Mouse (Mus musculus) lung, postnatal 0 days (tissue): ENCODE data around the gene Slc39a8. TPM values are rescaled to one million over a fixed set of nuclear protein-coding genes. Genes with fewer than 3 reads are reported as not detected.

Experiments
- ATAC-seq: fragments of 200-750 bp; cut with Nextera tagmentation; 2 replicates; pipeline ENCODE4 v1.8.0; 2017; ENCODE audit warnings: moderate library complexity
- DNase-seq: peaks from one replicate; pipeline ENCODE4 v3.0.0-alpha.2; 2016; ENCODE audit warnings: low spot score
- H3K27ac ChIP-seq: fragments of 300-500 bp; sonication (generic); 2 replicates; pipeline ENCODE4 v1.5.1; 2014; ENCODE audit warnings: antibody characterized with exemption, mild to moderate bottlenecking, low read length, mixed read lengths
- H3K27me3 ChIP-seq: fragments of 300-500 bp; sonication (generic); replicated peaks from 2 replicates; pipeline ENCODE4 v1.6.1; 2014; ENCODE audit warnings: low read length, mixed read lengths; ENCODE audit not compliant: insufficient read depth
- H3K36me3 ChIP-seq: fragments of 300-500 bp; sonication (generic); 2 replicates; pipeline ENCODE4 v1.6.1; 2014; ENCODE audit warnings: low read length, mixed read lengths; ENCODE audit not compliant: insufficient read depth
- H3K4me1 ChIP-seq: fragments of 300-500 bp; sonication (generic); 2 replicates; pipeline ENCODE4 v1.6.1; 2014; ENCODE audit warnings: antibody characterized with exemption, low read depth, low read length, mixed read lengths; ENCODE audit not compliant: insufficient read depth
- H3K4me2 ChIP-seq: fragments of 300-500 bp; sonication (generic); replicated peaks from 2 replicates; pipeline ENCODE4 v1.6.1; 2014; ENCODE audit warnings: low read depth, mild to moderate bottlenecking, low read length, moderate library complexity, mixed read lengths
- H3K4me3 ChIP-seq: fragments of 300-500 bp; sonication (generic); 2 replicates; pipeline ENCODE4 v1.5.1; 2014; ENCODE audit warnings: low read depth, low read length
- H3K9ac ChIP-seq: fragments of 300-500 bp; sonication (generic); replicated peaks from 2 replicates; pipeline ENCODE4 v1.6.1; 2014; ENCODE audit warnings: low read depth, mild to moderate bottlenecking
- H3K9me3 ChIP-seq: fragments of 300-500 bp; sonication (generic); 2 replicates; pipeline ENCODE4 v1.6.1; 2016; ENCODE audit warnings: low read length, mixed read lengths
- CTCF ChIP-seq: IDR thresholded peaks from 2 replicates; pipeline ENCODE4 v1.5.1; 2016; ENCODE audit warnings: antibody characterized with exemption, mild to moderate bottlenecking
- EP300 ChIP-seq: IDR thresholded peaks from 2 replicates; pipeline ENCODE4 v1.6.1; 2016; ENCODE audit warnings: antibody characterized with exemption, mild to moderate bottlenecking, control low read depth
- WGBS: fragments of 180-500 bp; shearing (Covaris S2); extraction: QIAGEN DNeasy Blood & Tissue Kit; methylation state at CpG from one replicate; pipeline ENCODE4 v1.1.7; 2014; 5-methylcytosine and 5-hydroxymethylcytosine counted together
- polyA plus RNA-seq: library from polyadenylated mRNA; unstranded; fragments of >200 nt; fragmentation: Nextera tagmentation; extraction: Ambion mirVana; gene quantifications from 2 replicates; pipeline ENCODE4 v1.2.1, GENCODE M21; 2015

Slc39a8 gene
- polyA plus RNA-seq, 1 experiment from 2014 or later: 57.4 TPM

DNA sequence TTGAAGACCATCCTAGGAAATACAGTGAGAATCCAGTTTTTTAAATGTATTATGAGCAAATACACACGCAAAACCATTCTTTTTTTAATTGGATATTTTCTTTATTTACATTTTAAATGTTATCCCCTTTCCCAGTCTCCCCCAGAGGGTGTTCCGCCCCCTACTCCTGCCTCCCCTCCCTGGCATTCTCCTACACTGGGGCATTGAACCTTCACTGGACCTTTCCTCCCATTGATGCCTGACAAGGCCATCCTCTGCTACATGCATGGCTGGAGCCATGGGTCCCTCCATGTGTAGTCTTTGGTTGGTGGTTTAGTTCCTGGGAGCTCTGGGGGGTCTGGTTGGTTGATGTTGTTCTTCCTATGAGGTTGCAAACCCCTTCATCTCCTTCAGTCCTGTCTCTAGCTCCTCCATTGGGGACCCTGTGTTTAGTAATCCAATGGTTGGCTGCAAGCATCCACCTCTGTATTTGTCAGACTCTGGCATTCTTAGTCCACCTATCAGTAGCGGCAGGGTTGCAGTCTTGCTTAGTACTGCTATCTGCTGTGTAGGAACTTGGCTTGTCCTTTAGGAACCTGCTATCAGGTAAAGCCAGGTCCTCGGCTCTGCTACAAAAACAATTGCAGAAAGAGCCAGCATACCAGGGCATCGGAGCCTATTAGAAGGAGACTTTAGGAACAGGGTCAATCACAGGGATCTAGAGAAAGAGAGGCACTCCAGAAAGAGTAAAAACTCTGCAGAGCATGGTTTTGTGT is 8.9 kb upstream of the Slc39a8 start:
- H3K4me3 ChIP-seq: no peak overlapping the region
- no peaks in the 10 kb centered on the region for H3K36me3 ChIP-seq
- DNase-seq: no peak
- no peaks in the 10 kb centered on the region for H3K27me3 ChIP-seq
- no peak overlapping the region for H3K9ac ChIP-seq
- no peaks in the 10 kb centered on the region for H3K9me3 ChIP-seq
- TF ChIP-seq CTCF (no peak), EP300 (no peak)
- H3K4me1 ChIP-seq: no peaks in the 10 kb centered on the region
- H3K4me2 ChIP-seq: no peak overlapping the region
- WGBS: 89% methylated on average over 5 of the region's 5 CpGs
- no peak overlapping the region for H3K27ac ChIP-seq
- no peak for ATAC-seq

DNA sequence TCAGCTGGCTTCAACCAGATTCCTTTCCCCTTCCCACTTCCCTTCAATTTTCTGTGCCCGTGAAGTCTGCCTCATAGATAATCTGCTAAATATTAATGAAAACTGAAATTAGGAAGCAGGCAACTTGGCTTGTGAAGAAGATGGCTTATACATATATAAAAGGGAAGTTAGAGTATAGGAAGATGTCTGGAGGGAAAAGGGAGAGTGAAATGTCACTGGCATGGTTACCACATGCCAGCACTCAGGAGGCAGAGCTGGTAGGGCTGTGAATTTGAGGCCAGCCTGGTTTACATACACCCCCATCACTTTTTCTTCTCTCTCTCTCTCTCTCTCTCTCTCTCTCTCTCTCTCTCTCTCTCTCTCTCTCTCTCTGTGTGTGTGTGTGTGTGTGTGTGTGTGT is 8.0 kb upstream of the Slc39a8 start:
- WGBS: 68% methylated on average over 1 of the region's 1 CpGs
- no peaks in the 10 kb centered on the region for H3K27me3 ChIP-seq
- no peak for DNase-seq
- H3K4me1 ChIP-seq: no peaks in the 10 kb centered on the region
- no peak overlapping the region for H3K4me2 ChIP-seq
- H3K36me3 ChIP-seq: no peaks in the 10 kb centered on the region
- ATAC-seq: no peak
- no peak for TF ChIP-seq CTCF
- no peak for TF ChIP-seq EP300
- no peaks in the 10 kb centered on the region for H3K9me3 ChIP-seq
- H3K9ac ChIP-seq: no peak overlapping the region
- no peak overlapping the region for H3K27ac ChIP-seq
- H3K4me3 ChIP-seq: no peak overlapping the region

DNA sequence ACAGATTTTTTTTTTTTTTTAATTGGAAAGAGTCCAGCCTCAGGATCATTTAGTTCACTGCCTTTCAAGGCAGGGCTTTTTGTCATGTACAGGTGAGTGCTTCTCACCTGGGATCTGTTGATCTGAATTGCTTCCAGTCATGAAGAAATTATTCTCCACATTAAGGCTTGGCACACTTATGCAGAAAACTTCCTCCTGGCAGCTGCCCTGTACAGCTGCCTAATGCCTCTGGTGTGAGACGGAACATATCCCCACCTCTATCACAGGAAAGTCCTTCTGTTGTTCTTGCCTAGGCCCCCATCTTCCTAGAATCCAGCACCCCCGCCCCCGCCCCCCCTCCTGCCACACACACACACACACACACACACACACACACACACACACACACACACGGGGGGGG is 643 bp upstream of the Slc39a8 start:
- Histone ChIP-seq H3K4me2 (peak overlapping the region; percentile 98), H3K4me3 (peak overlapping the region; percentile 55; the same call in 1 of the 2 replicates), H3K36me3 (no peaks in the 10 kb centered on the region), H3K27ac (0 out of 2 replicates have a peak overlapping the region, but pooled peaks have one; percentile 87), H3K9ac (no peak overlapping the region), H3K4me1 (no peaks in the 10 kb centered on the region), H3K9me3 (no peaks in the 10 kb centered on the region), H3K27me3 (no peaks in the 10 kb centered on the region)
- no peak for ATAC-seq
- DNase-seq: peak; percentile 69
- WGBS: 10% methylated on average over 1 of the region's 4 CpGs
- TF ChIP-seq CTCF: no peak

DNA sequence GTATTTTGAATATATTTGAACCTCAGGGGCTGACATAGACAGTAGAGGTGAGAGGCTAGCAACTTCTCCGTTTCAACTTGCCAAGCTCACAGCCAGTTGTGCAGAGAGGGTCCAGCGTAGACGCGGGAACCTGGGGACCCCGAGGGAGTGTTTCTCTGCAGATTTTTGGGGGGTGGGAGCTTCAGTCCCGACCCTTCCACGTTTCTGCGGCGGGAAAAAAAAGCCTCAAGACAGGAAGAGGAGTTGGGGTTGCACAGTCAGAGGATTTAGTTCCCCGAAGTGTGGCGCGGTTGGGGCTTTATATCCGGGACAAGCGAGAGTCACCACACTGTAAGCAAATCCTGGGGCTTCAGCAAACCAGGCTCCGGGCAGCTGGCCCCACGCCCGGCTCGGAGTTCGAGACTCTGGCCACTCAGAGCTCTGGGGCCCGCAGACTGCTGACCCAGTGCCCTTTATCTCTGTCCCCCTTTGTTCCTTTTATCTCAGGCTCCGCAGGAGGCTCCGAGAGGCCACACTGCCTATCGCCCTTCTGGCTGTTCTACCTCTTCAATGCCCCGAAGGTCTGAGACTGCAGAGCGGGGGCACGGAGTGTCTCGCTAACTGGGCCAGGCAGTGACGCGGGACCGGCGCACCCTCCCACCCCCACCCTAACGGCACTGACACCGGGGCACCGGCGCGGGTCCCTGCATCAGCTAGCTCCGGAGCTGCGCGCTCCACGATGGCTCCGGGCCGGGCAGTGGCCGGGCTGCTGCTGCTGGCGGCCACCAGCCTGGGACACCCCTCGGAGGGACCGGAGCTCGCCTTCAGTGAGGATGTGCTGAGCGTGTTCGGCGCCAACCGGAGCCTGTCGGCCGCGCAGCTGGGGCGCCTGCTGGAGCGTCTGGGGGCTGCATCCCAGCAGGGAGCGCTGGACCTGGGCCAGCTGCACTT is 940 bp downstream of the Slc39a8 start:
- H3K4me3 ChIP-seq: peak overlapping the region; percentile 55
- under 1% methylated on average over 53 of the region's 57 CpGs for WGBS
- ATAC-seq: peak; percentile 68
- H3K27ac ChIP-seq: peak overlapping the region; percentile 87
- no peak for TF ChIP-seq EP300
- peak; percentile 46 for TF ChIP-seq CTCF
- peak; percentile 69 for DNase-seq
- H3K9ac ChIP-seq: peak overlapping the region; percentile 44
- peak overlapping the region; percentile 98 for H3K4me2 ChIP-seq
- H3K36me3 ChIP-seq: no peaks in the 10 kb centered on the region
- H3K9me3 ChIP-seq: no peaks in the 10 kb centered on the region
- no peaks in the 10 kb centered on the region for H3K27me3 ChIP-seq
- no peaks in the 10 kb centered on the region for H3K4me1 ChIP-seq

DNA sequence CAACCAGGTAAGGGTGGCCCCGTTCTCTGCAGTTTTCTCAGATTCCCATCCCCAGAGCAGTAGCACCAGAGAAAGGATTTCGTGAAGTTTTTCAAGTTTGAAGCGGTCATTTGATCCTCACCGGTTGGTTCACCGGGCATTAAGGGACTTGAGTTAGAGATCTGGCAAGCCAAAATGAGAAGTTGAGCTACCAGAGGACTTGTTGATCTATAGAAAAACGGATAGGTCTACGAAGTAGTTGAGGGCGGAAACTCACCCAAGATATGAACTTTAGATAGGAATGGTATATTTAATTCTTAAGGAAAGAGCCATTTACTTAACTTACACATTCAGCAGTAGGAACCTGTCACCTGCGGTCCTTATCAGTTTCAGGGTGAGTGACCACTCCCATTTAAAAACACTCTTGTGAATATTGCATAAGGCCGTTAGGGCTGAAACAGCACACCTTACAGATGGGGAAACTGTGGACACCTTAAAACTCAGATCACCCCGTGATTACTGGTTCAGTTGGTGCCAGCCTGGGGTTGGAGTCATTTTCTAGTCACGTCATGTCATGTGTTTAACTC is 1.7 kb downstream of the Slc39a8 start:
- ATAC-seq (no peak), DNase-seq (peak; percentile 44)
- Histone ChIP-seq H3K4me3 (peak overlapping the region; percentile 55), H3K9me3 (no peaks in the 10 kb centered on the region), H3K27ac (peak overlapping the region; percentile 87; the same call in 1 of the 2 replicates), H3K4me1 (no peaks in the 10 kb centered on the region), H3K36me3 (no peaks in the 10 kb centered on the region), H3K9ac (peak overlapping the region; percentile 44; the same call in 1 of the 2 replicates), H3K4me2 (peak overlapping the region; percentile 98), H3K27me3 (no peaks in the 10 kb centered on the region)
- 15% methylated on average over 12 of the region's 12 CpGs for WGBS
- no peak for TF ChIP-seq CTCF
- TF ChIP-seq EP300: 0 out of 2 replicates have a peak, but pooled peaks have one; percentile 23

DNA sequence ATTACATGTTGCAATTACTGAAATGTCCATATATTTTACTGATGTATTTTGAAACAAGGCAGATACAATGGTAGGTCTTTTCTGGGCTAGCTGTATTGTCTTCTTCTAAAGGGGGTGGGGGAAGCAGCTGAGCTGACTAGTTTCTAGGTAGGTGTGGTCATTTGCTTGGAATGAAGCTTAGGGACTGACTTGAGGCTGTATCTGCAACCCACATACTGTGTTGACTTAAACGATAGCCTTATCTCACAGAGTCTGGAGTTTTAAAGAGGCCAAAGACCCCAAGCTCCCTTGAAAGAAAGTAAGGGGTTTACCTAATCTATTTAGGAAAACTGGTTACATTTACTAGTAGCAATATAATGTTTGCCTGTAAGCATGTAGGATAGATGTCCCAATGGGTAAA is 2.9 kb downstream of the Slc39a8 start:
- no peak for ATAC-seq
- Histone ChIP-seq H3K9ac (no peak overlapping the region), H3K27me3 (no peaks in the 10 kb centered on the region), H3K4me1 (no peaks in the 10 kb centered on the region), H3K4me3 (peak overlapping the region; percentile 55), H3K9me3 (no peaks in the 10 kb centered on the region), H3K27ac (no peak overlapping the region), H3K4me2 (peak overlapping the region; percentile 98), H3K36me3 (no peaks in the 10 kb centered on the region)
- TF ChIP-seq EP300 (no peak), CTCF (no peak)
- DNase-seq: no peak
- 20% methylated on average over 1 of the region's 1 CpGs for whole genome bisulfite sequencing
